Mouse (Mus musculus) neural tube, embryonic 11.5 days (tissue): ENCODE measurements around the gene Gm34653. TPM values are rescaled to one million over a fixed set of nuclear protein-coding genes. Genes with fewer than 3 reads are reported as not detected.
A peak's percentile ranks its signal among the peaks of the same experiment; 100 is the strongest.
"Not testable (repeated sequence)": the region's sequence is repeated elsewhere in the genome, so short reads cannot be mapped to it uniquely, and the experiment has no call there.

Experiments used
- ATAC-seq: fragments of 200-750 bp; cut with Nextera tagmentation; 2 replicates; pipeline ENCODE4 v1.8.0; 2017; ENCODE audit warnings: moderate number of reproducible peaks, mild to moderate bottlenecking, moderate TSS enrichment, moderate library complexity; ENCODE audit not compliant: insufficient read depth, low FRiP score, low TSS enrichment
- DNase-seq: peaks from one replicate; pipeline ENCODE4 v3.0.0-alpha.2; 2015; ENCODE audit warnings: low spot score
- H3K27ac ChIP-seq: fragments of 300-500 bp; sonication (generic); 2 replicates; pipeline ENCODE4 v1.5.1; 2014; ENCODE audit warnings: low read depth, mild to moderate bottlenecking, low read length
- H3K27me3 ChIP-seq: fragments of 300-500 bp; sonication (generic); 2 replicates; pipeline ENCODE4 v1.6.1; 2014; ENCODE audit warnings: mild to moderate bottlenecking, low read length, mixed read lengths; ENCODE audit not compliant: control insufficient read depth, insufficient read depth
- H3K36me3 ChIP-seq: fragments of 300-500 bp; sonication (generic); 2 replicates; pipeline ENCODE4 v1.6.1; 2014; ENCODE audit warnings: mild to moderate bottlenecking, low read length, moderate library complexity, mixed read lengths; ENCODE audit not compliant: control insufficient read depth, insufficient read depth
- H3K4me1 ChIP-seq: fragments of 300-500 bp; sonication (generic); 2 replicates; pipeline ENCODE4 v1.6.1; 2014; ENCODE audit warnings: low read length, mixed read lengths; ENCODE audit not compliant: control insufficient read depth, insufficient read depth
- H3K4me2 ChIP-seq: fragments of 300-500 bp; sonication (generic); 2 replicates; pipeline ENCODE4 v1.6.1; 2014; ENCODE audit warnings: low read depth, mild to moderate bottlenecking, moderate library complexity
- H3K4me3 ChIP-seq: fragments of 300-500 bp; sonication (generic); 2 replicates; pipeline ENCODE4 v1.5.1; 2014; ENCODE audit warnings: low read depth, low read length
- H3K9ac ChIP-seq: fragments of 300-500 bp; sonication (generic); 2 replicates; pipeline ENCODE4 v1.6.1; 2014; ENCODE audit warnings: mild to moderate bottlenecking, low read length
- H3K9me3 ChIP-seq: fragments of 300-500 bp; sonication (generic); 2 replicates; pipeline ENCODE4 v1.6.1; 2016; ENCODE audit warnings: low read length; ENCODE audit not compliant: control insufficient read depth
- WGBS: fragments of 180-500 bp; shearing (Covaris S2); extraction: QIAGEN DNeasy Blood & Tissue Kit; methylation state at CpG from one replicate; pipeline ENCODE4 v1.1.7; 2014; 5-methylcytosine and 5-hydroxymethylcytosine counted together
- polyA plus RNA-seq: library from polyadenylated mRNA; unstranded; fragments of >200 nt; fragmentation: Nextera tagmentation; extraction: Ambion mirVana; gene quantifications from 2 replicates; pipeline ENCODE4 v1.2.1, GENCODE M21; 2014

Gm34653 gene
- polyA plus RNA-seq, 1 experiment from 2014 or later: not detected

DNA sequence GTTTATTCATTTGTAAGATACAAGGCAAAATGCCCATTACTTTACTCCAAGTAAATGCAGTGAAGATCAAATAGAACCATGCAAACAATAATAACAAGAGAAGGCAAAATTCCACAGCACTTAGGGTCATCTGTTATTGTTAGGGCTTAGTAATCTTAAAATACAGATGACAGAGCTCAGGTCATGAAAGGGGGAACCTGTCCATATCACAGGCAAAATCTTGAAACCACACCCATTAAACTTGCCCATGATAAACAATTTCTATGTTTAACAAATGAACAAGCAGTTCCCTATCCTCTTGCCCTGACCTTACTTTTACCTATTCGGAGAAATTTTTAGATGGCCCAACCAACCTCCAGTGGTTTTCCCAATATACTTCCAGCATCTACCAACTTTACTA is 23.2 kb upstream of the Gm34653 start:
- Histone ChIP-seq H3K9me3 (no peaks in the 10 kb centered on the region), H3K36me3 (peaks cover 2% of the 10 kb centered on the region; the same call in 1 of the 2 replicates), H3K4me1 (no peaks in the 10 kb centered on the region), H3K27ac (no peak overlapping the region), H3K9ac (no peak overlapping the region), H3K4me2 (no peak overlapping the region), H3K27me3 (no peaks in the 10 kb centered on the region), H3K4me3 (no peak overlapping the region)
- DNase-seq (no peak), ATAC-seq (no peak)
- WGBS: 94% methylated on average over 1 of the region's 1 CpGs

DNA sequence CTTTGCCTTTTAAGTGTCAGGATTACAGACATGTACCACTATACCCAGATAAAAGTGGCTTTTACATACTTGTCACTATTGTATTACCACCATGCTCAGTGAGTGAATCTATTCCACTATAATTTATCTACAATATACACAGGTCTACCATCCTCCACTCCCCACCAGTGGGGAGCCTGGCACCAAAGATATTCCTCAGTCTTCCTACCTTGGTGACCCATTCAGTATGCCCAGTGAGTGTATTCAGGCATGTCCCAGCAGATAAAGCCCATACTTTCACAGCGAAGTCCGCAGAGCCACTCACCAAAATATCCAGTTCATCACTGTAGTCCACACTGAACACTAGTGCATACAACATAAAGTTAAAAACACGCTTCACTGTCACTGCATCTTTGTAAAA is 22.0 kb upstream of the Gm34653 start:
- no peaks in the 10 kb centered on the region for H3K4me1 ChIP-seq
- no peaks in the 10 kb centered on the region for H3K27me3 ChIP-seq
- no peak overlapping the region for H3K4me3 ChIP-seq
- WGBS: 97% methylated on average over 3 of the region's 3 CpGs
- H3K9ac ChIP-seq: no peak overlapping the region
- no peaks in the 10 kb centered on the region for H3K9me3 ChIP-seq
- no peak overlapping the region for H3K4me2 ChIP-seq
- DNase-seq: no peak
- H3K27ac ChIP-seq: no peak overlapping the region
- no peak for ATAC-seq
- H3K36me3 ChIP-seq: peaks cover 2% of the 10 kb centered on the region; the same call in 1 of the 2 replicates

DNA sequence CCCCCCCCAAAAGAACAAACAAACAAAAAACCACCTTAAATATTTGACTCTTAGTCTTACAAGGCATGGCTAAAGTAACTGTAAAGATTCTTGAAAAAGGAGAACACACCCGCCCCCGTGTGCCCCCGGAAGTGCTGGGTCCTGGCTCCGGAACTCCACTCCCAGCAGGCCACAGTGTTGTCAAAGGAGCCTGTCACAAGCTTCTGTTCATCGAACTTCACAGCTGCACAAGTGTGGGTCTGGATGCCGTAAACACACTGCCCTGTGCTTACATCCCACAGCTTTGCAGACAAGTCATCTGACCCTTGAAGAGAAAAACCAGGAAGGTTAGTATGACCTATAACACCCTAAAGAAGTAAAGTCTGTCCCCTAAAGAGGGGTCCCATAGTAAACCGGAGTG is 20.1 kb upstream of the Gm34653 start:
- peaks cover 4% of the 10 kb centered on the region for H3K36me3 ChIP-seq
- no peaks in the 10 kb centered on the region for H3K27me3 ChIP-seq
- WGBS: 89% methylated on average over 7 of the region's 7 CpGs
- DNase-seq: no peak
- no peak overlapping the region for H3K27ac ChIP-seq
- H3K4me1 ChIP-seq: no peaks in the 10 kb centered on the region
- no peaks in the 10 kb centered on the region for H3K9me3 ChIP-seq
- no peak overlapping the region for H3K9ac ChIP-seq
- no peak for ATAC-seq
- no peak overlapping the region for H3K4me3 ChIP-seq
- H3K4me2 ChIP-seq: no peak overlapping the region

DNA sequence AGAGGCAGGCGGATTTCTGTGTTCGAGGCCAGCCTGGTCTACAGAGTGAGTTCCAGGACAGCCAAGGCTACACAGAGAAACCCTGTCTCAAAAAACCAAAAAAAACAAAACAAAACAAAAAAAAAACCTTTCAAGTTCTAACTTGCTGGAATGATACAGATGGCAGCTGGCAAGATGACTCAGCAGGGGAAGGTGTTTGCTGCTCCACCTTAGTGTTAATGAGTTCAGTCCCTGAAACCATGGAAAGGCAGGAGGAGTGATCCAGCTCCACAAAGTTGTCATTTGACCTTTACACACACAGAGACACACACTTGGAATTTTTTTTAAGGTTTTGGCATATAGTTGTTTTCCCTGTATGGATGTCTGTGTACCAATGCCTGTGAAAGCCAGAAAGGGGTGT is 16.9 kb upstream of the Gm34653 start:
- not testable (repeated sequence) for H3K9ac ChIP-seq, DNase-seq, H3K4me3 ChIP-seq, H3K4me1 ChIP-seq, H3K9me3 ChIP-seq, H3K4me2 ChIP-seq, H3K27ac ChIP-seq, H3K36me3 ChIP-seq, H3K27me3 ChIP-seq, ATAC-seq
- 97% methylated on average over 2 of the region's 2 CpGs for WGBS

DNA sequence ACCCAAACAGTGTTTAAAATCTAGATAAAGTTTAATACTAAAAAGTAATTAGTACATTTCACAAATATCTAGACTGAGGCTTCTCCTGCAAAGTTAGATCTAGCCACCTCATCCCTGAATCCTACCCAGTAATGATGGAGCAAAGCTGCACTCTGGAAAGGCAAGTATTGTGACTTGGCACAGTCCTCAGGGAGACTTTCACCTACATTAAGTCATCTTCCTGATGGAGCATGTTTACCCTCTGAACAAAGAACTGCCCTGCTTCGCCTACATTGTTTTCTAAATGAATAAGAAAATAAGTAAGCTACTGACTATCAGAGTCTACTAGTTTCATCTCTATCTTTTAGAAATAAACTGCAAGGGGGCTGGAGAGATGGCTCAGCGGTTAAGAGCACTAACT is 14.3 kb upstream of the Gm34653 start:
- Histone ChIP-seq H3K9me3 (no peaks in the 10 kb centered on the region), H3K27me3 (no peaks in the 10 kb centered on the region), H3K9ac (no peak overlapping the region), H3K4me2 (no peak overlapping the region), H3K4me3 (no peak overlapping the region), H3K4me1 (no peaks in the 10 kb centered on the region), H3K27ac (no peak overlapping the region), H3K36me3 (peaks cover 2% of the 10 kb centered on the region; the same call in 1 of the 2 replicates)
- no peak for ATAC-seq
- no peak for DNase-seq
- 92% methylated on average over 2 of the region's 2 CpGs for WGBS

DNA sequence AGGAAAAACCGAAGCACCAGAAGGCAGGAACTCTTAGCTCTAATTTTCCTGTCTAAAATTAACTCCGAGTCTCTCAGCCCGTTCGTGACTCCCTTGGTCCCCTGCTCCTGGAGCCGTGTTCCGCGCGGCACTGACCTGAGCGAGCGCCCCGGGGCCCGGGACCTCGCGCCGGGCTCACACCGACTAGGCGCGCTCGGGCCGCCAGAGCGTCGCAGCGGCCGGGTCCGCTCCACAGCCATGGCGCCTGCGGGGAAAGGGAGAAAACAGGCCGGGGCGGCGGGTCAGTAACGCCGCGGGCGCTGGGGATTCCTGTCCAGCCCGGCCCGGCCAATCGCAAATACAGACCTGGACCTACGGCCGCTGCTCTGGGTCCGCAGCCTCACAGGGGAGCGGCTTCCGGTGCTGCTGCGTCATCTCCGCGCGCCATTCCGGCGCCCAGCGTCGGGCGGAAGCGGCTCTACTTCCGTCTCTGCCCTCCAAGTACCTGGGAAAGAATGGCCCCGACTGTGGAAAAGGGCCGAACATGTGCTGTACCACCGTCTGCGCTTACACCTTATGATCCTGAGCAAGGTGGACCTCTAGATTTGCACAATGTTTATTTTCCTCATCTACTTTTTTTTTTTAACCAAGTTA is 6.9 kb upstream of the Gm34653 start, which contains the start of gene Fbxw2:
Gene Fbxw2, minus strand, starts transcription at position 485 of the 633 bp plus-strand sequence.
- Histone ChIP-seq H3K4me1 (peaks cover 9% of the 10 kb centered on the region), H3K27me3 (no peaks in the 10 kb centered on the region), H3K4me3 (peak within 1 kb of the TSS; percentile 98), H3K4me2 (peak within 1 kb of the TSS; percentile 78), H3K27ac (peak within 1 kb of the TSS; percentile 78; the same call in 1 of the 2 replicates), H3K36me3 (no peaks in the 10 kb centered on the region), H3K9ac (peak within 1 kb of the TSS; percentile 93), H3K9me3 (no peaks in the 10 kb centered on the region)
- peak; percentile 88 for ATAC-seq
- WGBS: under 1% methylated on average over 57 of the region's 57 CpGs
- DNase-seq: peak; percentile 95

DNA sequence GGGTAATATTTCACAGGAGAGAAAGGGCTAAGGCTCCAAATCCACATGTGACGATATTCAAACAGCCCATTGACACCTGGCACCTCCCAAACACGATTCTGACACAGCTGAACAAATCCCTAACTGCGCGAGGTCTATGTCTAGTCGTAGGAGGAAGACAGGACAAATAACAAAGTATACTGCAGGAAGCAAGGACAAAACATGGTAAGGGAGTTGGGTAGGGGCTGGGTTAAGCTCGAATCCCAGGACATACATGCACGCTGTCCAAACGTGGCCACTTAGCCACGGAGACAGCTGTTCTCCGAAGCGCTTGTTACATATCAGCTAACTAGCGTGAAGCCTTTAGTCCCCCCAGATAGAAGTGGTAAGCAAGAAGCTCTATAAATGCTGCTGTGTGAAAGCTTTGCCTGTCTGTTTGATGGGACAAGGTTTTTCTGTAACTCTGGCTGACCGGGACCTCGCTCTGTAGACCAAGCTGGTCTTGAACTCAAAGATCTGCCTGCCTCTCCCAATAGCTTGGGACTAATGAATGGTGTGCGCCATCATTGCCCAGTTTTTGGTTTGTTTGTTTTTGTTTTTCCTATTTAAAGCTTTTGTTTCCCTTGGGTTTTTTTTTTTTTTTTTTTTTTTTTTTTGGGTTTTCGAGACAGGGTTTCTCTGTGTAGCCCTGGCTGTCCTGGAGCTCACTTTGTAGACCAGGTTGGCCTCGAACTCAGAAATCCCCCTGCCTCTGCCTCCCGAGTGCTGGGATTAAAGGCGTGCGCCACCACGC is 6.2 kb upstream of the Gm34653 start:
- peak overlapping the region; percentile 78 for H3K4me2 ChIP-seq
- peak overlapping the region; percentile 93 for H3K9ac ChIP-seq
- peak overlapping the region; percentile 98 for H3K4me3 ChIP-seq
- no peak for ATAC-seq
- DNase-seq: no peak
- no peaks in the 10 kb centered on the region for H3K36me3 ChIP-seq
- no peaks in the 10 kb centered on the region for H3K27me3 ChIP-seq
- no peaks in the 10 kb centered on the region for H3K9me3 ChIP-seq
- H3K4me1 ChIP-seq: peaks cover 9% of the 10 kb centered on the region
- WGBS: 34% methylated on average over 20 of the region's 21 CpGs
- no peak overlapping the region for H3K27ac ChIP-seq

DNA sequence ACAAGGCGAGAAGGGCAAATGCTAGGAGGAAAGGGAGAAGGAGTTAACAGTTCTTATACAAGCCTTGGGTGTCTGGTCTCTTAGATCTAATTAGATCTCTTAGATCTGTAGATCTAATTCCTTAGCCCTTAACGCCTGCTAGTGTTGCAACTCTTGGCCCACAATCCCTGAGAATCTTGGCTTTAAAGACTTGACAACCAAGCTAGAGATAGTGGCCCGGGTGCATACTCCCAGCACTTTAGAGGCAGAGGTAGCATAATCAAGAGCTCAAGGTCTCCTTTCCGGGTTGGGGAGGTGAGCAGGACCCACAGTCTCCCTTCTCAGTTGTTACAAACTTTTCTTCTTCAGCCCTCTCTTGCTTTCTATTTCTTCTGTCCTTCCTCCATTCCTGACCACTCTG is 5.2 kb upstream of the Gm34653 start:
- WGBS: 85% methylated on average over 4 of the region's 4 CpGs

DNA sequence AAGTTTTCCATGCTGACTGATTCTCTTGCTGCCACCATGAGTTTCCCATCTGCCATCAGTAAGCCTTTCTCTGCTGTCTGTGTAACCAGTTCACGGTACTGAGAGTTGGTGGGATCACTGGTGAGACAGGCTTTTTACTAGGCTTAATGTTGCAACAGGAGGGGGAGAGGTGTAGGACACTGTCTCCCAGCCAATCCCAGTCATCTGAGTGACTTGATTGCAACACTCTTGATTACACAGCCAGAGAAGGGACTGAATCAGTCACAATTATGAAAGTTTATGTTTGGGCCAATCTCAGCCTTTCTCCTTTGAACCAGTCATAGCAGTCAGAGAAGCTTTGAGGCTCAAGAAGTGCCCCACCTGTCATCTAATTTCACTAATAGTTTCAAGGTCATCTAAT is 4.8 kb upstream of the Gm34653 start:
- Histone ChIP-seq H3K9ac (no peak overlapping the region), H3K27ac (no peak overlapping the region), H3K4me3 (no peak overlapping the region), H3K4me2 (no peak overlapping the region), H3K4me1 (peaks cover 9% of the 10 kb centered on the region), H3K9me3 (no peaks in the 10 kb centered on the region), H3K27me3 (no peaks in the 10 kb centered on the region), H3K36me3 (no peaks in the 10 kb centered on the region)
- ATAC-seq: no peak
- DNase-seq: no peak
- 74% methylated on average over 1 of the region's 1 CpGs for WGBS

More for the DNA sequence above, 5.2 kb upstream of the Gm34653 start:
- no peak overlapping the region for H3K4me2 ChIP-seq
- H3K4me1 ChIP-seq: peaks cover 9% of the 10 kb centered on the region
- no peak overlapping the region for H3K9ac ChIP-seq
- H3K27ac ChIP-seq: no peak overlapping the region
- H3K4me3 ChIP-seq: no peak overlapping the region
- no peak for ATAC-seq
- H3K27me3 ChIP-seq: no peaks in the 10 kb centered on the region
- no peaks in the 10 kb centered on the region for H3K36me3 ChIP-seq
- DNase-seq: no peak
- no peaks in the 10 kb centered on the region for H3K9me3 ChIP-seq
